Mouse (Mus musculus) frontal cortex, adult (tissue): ENCODE data around the gene Arrdc4.
A peak's percentile ranks its signal among the peaks of the same experiment; 100 is the strongest.

Experiments used
- ATAC-seq: cut with Nextera tagmentation; 2 replicates; pipeline ENCODE4 v1.9.2; 2017; ENCODE audit warnings: mild to moderate bottlenecking, moderate library complexity, mixed read lengths; ENCODE audit not compliant: low TSS enrichment

The Arrdc4 gene

GRCm38 (mm10) chr7:68748761-68749635 lies at the start of gene Arrdc4:
Gene Arrdc4, minus strand, starts transcription at chr7:68749241.
- ATAC-seq: peak; percentile 99

- no peak for ATAC-seq
Observed at GRCm38 (mm10) chr7:68795578-68795977, 46.5 kb upstream of the Arrdc4 start.

GRCm38 (mm10) chr7:68788711-68789110 lies 39.7 kb upstream of the Arrdc4 start:
- ATAC-seq: no peak

- no peak for ATAC-seq
Observed at GRCm38 (mm10) chr7:68771757-68772094, 22.7 kb upstream of the Arrdc4 start.

- no peak for ATAC-seq
Observed at GRCm38 (mm10) chr7:68770894-68771756, 22.1 kb upstream of the Arrdc4 start.

GRCm38 (mm10) chr7:68765926-68766325 lies 16.9 kb upstream of the Arrdc4 start:
- no peak for ATAC-seq

GRCm38 (mm10) chr7:68759148-68759724 lies 10.2 kb upstream of the Arrdc4 start:
- ATAC-seq: no peak

- no peak for ATAC-seq
Observed at GRCm38 (mm10) chr7:68756656-68757204, 7.7 kb upstream of the Arrdc4 start.

- ATAC-seq: no peak
Observed at GRCm38 (mm10) chr7:68749919-68750318, 878 bp upstream of the Arrdc4 start.

GRCm38 (mm10) chr7:68748361-68748760 lies 680 bp downstream of the Arrdc4 start:
- no peak for ATAC-seq

- ATAC-seq: no peak
Observed at GRCm38 (mm10) chr7:68744616-68745015, 4.4 kb downstream of the Arrdc4 start.

- ATAC-seq: no peak
Observed at GRCm38 (mm10) chr7:68744206-68744605, 4.8 kb downstream of the Arrdc4 start.

GRCm38 (mm10) chr7:68740763-68741162 lies 8.3 kb downstream of the Arrdc4 start:
- ATAC-seq: no peak

GRCm38 (mm10) chr7:68738676-68739399 lies 10.2 kb downstream of the Arrdc4 start:
- no peak for ATAC-seq

GRCm38 (mm10) chr7:68726380-68726779 lies 22.7 kb downstream of the Arrdc4 start:
- no peak for ATAC-seq

- no peak for ATAC-seq
Observed at GRCm38 (mm10) chr7:68724711-68725110, 24.3 kb downstream of the Arrdc4 start.

GRCm38 (mm10) chr7:68721520-68721919 lies 27.5 kb downstream of the Arrdc4 start:
- ATAC-seq: no peak

GRCm38 (mm10) chr7:68717988-68718387 lies 31.1 kb downstream of the Arrdc4 start:
- no peak for ATAC-seq

- ATAC-seq: peak; percentile 83
Observed at GRCm38 (mm10) chr7:68717498-68717897, 31.5 kb downstream of the Arrdc4 start.

- no peak for ATAC-seq
Observed at GRCm38 (mm10) chr7:68716926-68717325, 32.1 kb downstream of the Arrdc4 start.

GRCm38 (mm10) chr7:68712928-68713327 lies 36.1 kb downstream of the Arrdc4 start:
- no peak for ATAC-seq
